Comparison of ENCODE assay signal across 20 mouse cellular contexts in genomic region chr4:154699236-154699635, GRCm38 (mm10). TPM values are rescaled to one million over a fixed set of nuclear protein-coding genes. Genes with fewer than 3 reads are reported as not detected.
DNase-seq lines count a peak whose midpoint lies in the region; ATAC-seq and TF ChIP-seq lines count a peak whose summit lies in the region.
"Had no signal": no experiment of that assay in that cellular context is flagged by ENCODE, and none has a peak within 500 bp of the region (broad histone marks: within the 10 kb centered on the region; RNA-seq: fewer than 3 reads in every experiment).

No protein-coding gene starts in this region.

- no peak overlapping the region for H3K4me3 ChIP-seq in liver, embryonic 11.5 days (ENCODE audit: low read depth, low read length)
- no peak overlapping the region for H3K4me3 ChIP-seq in liver, embryonic 12.5 days
- H3K4me3 ChIP-seq in ES-E14 (ENCODE audit: insufficient read depth in 1 of 2, low read depth in 1 of 2, low read length in 2 of 2, poor library complexity in 1 of 2, severe bottlenecking in 1 of 2): no peak overlapping the region
- no peak overlapping the region for H3K4me3 ChIP-seq in liver, postnatal 0 days (ENCODE audit: low read depth, low read length)
- H3K4me3 ChIP-seq: heart, embryonic 13.5 days; kidney, embryonic 15.5 days; neural tube, embryonic 12.5 days had no signal

- no peak overlapping the region for H3K4me2 ChIP-seq in liver, embryonic 11.5 days
- no peak overlapping the region for H3K4me2 ChIP-seq in liver, embryonic 12.5 days
- H3K4me2 ChIP-seq in liver, postnatal 0 days (ENCODE audit: low read depth, low read length): no peak overlapping the region
- H3K4me2 ChIP-seq: heart, embryonic 13.5 days; kidney, embryonic 15.5 days; neural tube, embryonic 12.5 days had no signal

- H3K9ac ChIP-seq in liver, embryonic 11.5 days (ENCODE audit: low read depth, low read length): no peak overlapping the region
- no peak overlapping the region for H3K9ac ChIP-seq in liver, embryonic 12.5 days
- no peak overlapping the region for H3K9ac ChIP-seq in ES-E14 (ENCODE audit: insufficient read depth, low read depth, low read length, poor library complexity, severe bottlenecking)
- H3K9ac ChIP-seq in liver, postnatal 0 days (replicated peaks): no peak overlapping the region
- H3K9ac ChIP-seq: heart, embryonic 13.5 days; kidney, embryonic 15.5 days; neural tube, embryonic 12.5 days had no signal

- 64% methylated on average over 8 of the region's 8 CpGs for whole genome bisulfite sequencing in liver, embryonic 11.5 days
- 45% methylated on average over 8 of the region's 8 CpGs for WGBS in liver, embryonic 12.5 days (ENCODE audit: insufficient replicate concordance)
- WGBS in liver, postnatal 0 days (ENCODE audit: insufficient replicate concordance): 44% methylated on average over 8 of the region's 8 CpGs

- CTCF ChIA-PET in Patski (lab: Charles Lee): no interaction called here

- H3K27ac ChIP-seq in liver, embryonic 11.5 days (ENCODE audit: low read depth, low read length): no peak overlapping the region
- H3K27ac ChIP-seq in liver, embryonic 12.5 days: no peak overlapping the region
- no peak overlapping the region for H3K27ac ChIP-seq in ES-E14 (ENCODE audit: insufficient read depth, low read depth, low read length, poor library complexity, severe bottlenecking)
- no peak overlapping the region for H3K27ac ChIP-seq in liver, postnatal 0 days (ENCODE audit: low read depth)
- H3K27ac ChIP-seq: heart, embryonic 13.5 days; kidney, embryonic 15.5 days; neural tube, embryonic 12.5 days had no signal

- TF ChIP-seq CTCF in Patski (IDR thresholded peaks at IDR 0.05): no peak
- TF ChIP-seq CTCF in liver, postnatal 0 days (IDR thresholded peaks at IDR 0.05; ENCODE audit: low read depth): no peak

- DNase-seq in liver, embryonic 11.5 days (ENCODE audit: low spot score): no peak
- DNase-seq in ES-E14 (ENCODE audit: low read depth, low spot score) (no peak), Patski (ENCODE audit: low read depth, low spot score) (peak; percentile 4)
- DNase-seq in liver, postnatal 0 days: no peak
- DNase-seq in layer of hippocampus, postnatal 14 days (ENCODE audit: low spot score in 2 of 2): no peak
- DNase-seq in retina, embryonic 14.5 days (ENCODE audit: low spot score): no peak
- DNase-seq: cerebellum, adult 2 months; lung, postnatal 10 days; retina, postnatal 1 day had no signal

- no peaks in the 10 kb centered on the region for H3K9me3 ChIP-seq in liver, embryonic 11.5 days (ENCODE audit: control insufficient read depth, low read length)
- H3K9me3 ChIP-seq in liver, embryonic 12.5 days (replicated peaks): no peaks in the 10 kb centered on the region
- H3K9me3 ChIP-seq in ES-E14 (ENCODE audit: control insufficient read depth, insufficient read depth, low read depth, low read length): no peaks in the 10 kb centered on the region
- no peaks in the 10 kb centered on the region for H3K9me3 ChIP-seq in liver, postnatal 0 days (ENCODE audit: low read length)
- H3K9me3 ChIP-seq: heart, embryonic 13.5 days; kidney, embryonic 15.5 days; neural tube, embryonic 12.5 days had no signal

- no peaks in the 10 kb centered on the region; the same call in 1 of the 2 replicates for H3K27me3 ChIP-seq in liver, embryonic 11.5 days (replicated peaks; ENCODE audit: control insufficient read depth, insufficient read depth, low read length)
- peaks cover 4% of the 10 kb centered on the region; the same call in 1 of the 2 replicates for H3K27me3 ChIP-seq in liver, embryonic 12.5 days (replicated peaks)
- H3K27me3 ChIP-seq in Patski: peaks cover 18% of the 10 kb centered on the region
- H3K27me3 ChIP-seq in liver, postnatal 0 days (ENCODE audit: insufficient read depth, low read length): no peaks in the 10 kb centered on the region
- H3K27me3 ChIP-seq: neural tube, embryonic 12.5 days had no signal

- H3K36me3 ChIP-seq in liver, embryonic 11.5 days (ENCODE audit: control insufficient read depth, insufficient read depth, low read length): no peaks in the 10 kb centered on the region
- no peaks in the 10 kb centered on the region for H3K36me3 ChIP-seq in liver, embryonic 12.5 days
- H3K36me3 ChIP-seq in ES-E14 (ENCODE audit: control insufficient read depth, insufficient read depth, low read length, poor library complexity, severe bottlenecking): no peaks in the 10 kb centered on the region
- no peaks in the 10 kb centered on the region for H3K36me3 ChIP-seq in liver, postnatal 0 days (replicated peaks; ENCODE audit: insufficient read depth, low read length)
- H3K36me3 ChIP-seq: heart, embryonic 13.5 days; kidney, embryonic 15.5 days; neural tube, embryonic 12.5 days had no signal

- no peak for TF ChIP-seq EP300 in liver, postnatal 0 days (IDR thresholded peaks at IDR 0.05; ENCODE audit: low read depth)

- in situ Hi-C loops in ES-E14 (cut with MboI; ENCODE audit: low sequenced_read_pairs in 2 of 2, unreplicated experiment in 2 of 2): no loop called here
- in situ Hi-C loops in Patski (cut with MboI; ENCODE audit: low pct_unique_long_range_greater_than_20kb): no loop called here

- POLR2A ChIA-PET in Patski (lab: Charles Lee): no interaction called here

- no peaks in the 10 kb centered on the region for H3K4me1 ChIP-seq in liver, embryonic 11.5 days (replicated peaks; ENCODE audit: control insufficient read depth, insufficient read depth, low read length)
- no peaks in the 10 kb centered on the region for H3K4me1 ChIP-seq in liver, embryonic 12.5 days
- H3K4me1 ChIP-seq in ES-E14 (ENCODE audit: control insufficient read depth in 2 of 2, insufficient read depth in 2 of 2, low read length in 2 of 2, poor library complexity in 1 of 2): no peaks in the 10 kb centered on the region
- no peaks in the 10 kb centered on the region for H3K4me1 ChIP-seq in liver, postnatal 0 days (ENCODE audit: insufficient read depth)
- H3K4me1 ChIP-seq: neural tube, embryonic 12.5 days had no signal

- 0 out of 2 replicates have a peak, but pooled peaks have one; percentile 23 for ATAC-seq in liver, embryonic 11.5 days (replicated peaks; ENCODE audit: low FRiP score)
- no peak for ATAC-seq in liver, embryonic 12.5 days
- peak; percentile 81 for ATAC-seq in Patski
- ATAC-seq in liver, postnatal 0 days: peak; percentile 44; the same call in 1 of the 2 replicates
- ATAC-seq: activated CD4-positive, CD25-positive, alpha-beta regulatory T cell, adult 4 months; midbrain, embryonic 16.5 days had no signal

TF ChIP-seq in ES-E14, 5 proteins besides CTCF, POLR2A, EP300 and RAD21:
- TF ChIP-seq ZC3H11A (IDR thresholded peaks at IDR 0.05; ENCODE audit: borderline replicate concordance, low read depth, low read length): no peak
- 0 out of 2 replicates have a peak, but pooled peaks have one; percentile 24 for TF ChIP-seq MAFK (IDR thresholded peaks at IDR 0.05; ENCODE audit: insufficient read depth, low read depth, low read length)

RNA-seq across cellular contexts. Expression of gene Actrt2, which starts 31.6 kb away (rescaled TPM):
- not detected in 2 replicates for polyA plus RNA-seq in liver, embryonic 11.5 days (2014; fragmentation: Nextera tagmentation; extraction: Ambion mirVana)
- not detected in 2 replicates for polyA plus RNA-seq in liver, embryonic 12.5 days (2016; fragmentation: Nextera tagmentation; extraction: Ambion mirVana)
- total RNA-seq in ES-E14 (2012; rRNA removed): not detected in 2 replicates
- polyA plus RNA-seq in Patski (2021): not detected
- polyA plus RNA-seq in liver, postnatal 0 days (2015; fragmentation: Nextera tagmentation; extraction: Ambion mirVana): not detected in 2 replicates
- not detected for total RNA-seq in layer of hippocampus, postnatal 14 days (2021)
- total RNA-seq: gastrocnemius, adult 18-20 months; layer of hippocampus, adult 8-10 months had no signal
- polyA plus RNA-seq: activated CD4-positive, CD25-positive, alpha-beta regulatory T cell, adult 4 months; cerebellum, adult 2 months; heart, embryonic 13.5 days; kidney, embryonic 15.5 days; limb, embryonic 14.5 days; midbrain, embryonic 16.5 days; neural tube, embryonic 12.5 days; stomach, embryonic 14.5 days; urinary bladder, adult 2 months had no signal
